Mouse (Mus musculus) CH12.LX (cell line): ENCODE data around the gene Chac1. TPM values are rescaled to one million over a fixed set of nuclear protein-coding genes. Genes with fewer than 3 reads are reported as not detected.

Source experiments
- DNase-seq: peaks from one replicate; pipeline ENCODE4 v3.0.0-alpha.2; 2013; ENCODE audit errors: extremely low read depth
- H3K27ac ChIP-seq: 2 replicates; pipeline ENCODE4 v1.5.1; 2012; ENCODE audit warnings: low read depth, mild to moderate bottlenecking, control low read depth, moderate library complexity; ENCODE audit not compliant: insufficient read depth
- H3K27me3 ChIP-seq: replicated peaks from 2 replicates; pipeline ENCODE3; 2012; ENCODE audit warnings: inconsistent platforms
- H3K36me3 ChIP-seq, 2 experiments: replicated peaks in 1 of 2; 2 replicates each; pipeline versions ENCODE3 to v1.6.1; 2012; ENCODE audit warnings: inconsistent platforms in 1 of 2, low read length in 1 of 2, mild to moderate bottlenecking in 1 of 2, mixed read lengths in 1 of 2, moderate library complexity in 1 of 2; ENCODE audit not compliant: control insufficient read depth in 1 of 2, insufficient read depth in 1 of 2
- H3K4me1 ChIP-seq, 2 experiments: 2 replicates each; pipeline ENCODE4 v1.6.1; 2012; ENCODE audit warnings: inconsistent platforms in 1 of 2, moderate library complexity in 1 of 2; ENCODE audit not compliant: insufficient read depth in 2 of 2, control insufficient read depth in 1 of 2
- H3K4me2 ChIP-seq: 2 replicates; pipeline ENCODE4 v1.6.1; 2012; ENCODE audit warnings: low read depth, mild to moderate bottlenecking, control low read depth; ENCODE audit not compliant: poor library complexity, insufficient read depth, severe bottlenecking
- H3K4me3 ChIP-seq, 3 experiments: fragments of 150-350 bp in 1 of 3; sonication (generic) in 1 of 3; replicated peaks in 1 of 3; 2 replicates each; pipeline versions ENCODE3 to v1.5.1; 2011 to 2012; ENCODE audit warnings: low read depth in 2 of 3, low read length in 2 of 3, mild to moderate bottlenecking in 2 of 3, moderate library complexity in 2 of 3, control low read depth in 1 of 3, improper control_type of control experiment in 1 of 3, inconsistent platforms in 1 of 3, mixed read lengths in 1 of 3; ENCODE audit not compliant: poor library complexity in 1 of 3
- H3K79me2 ChIP-seq: replicated peaks from 2 replicates; pipeline ENCODE4 v1.6.1; 2012; ENCODE audit warnings: mild to moderate bottlenecking, moderate library complexity; ENCODE audit not compliant: control insufficient read depth, poor library complexity, insufficient read depth, severe bottlenecking; ENCODE audit errors: extremely low read depth
- H3K9ac ChIP-seq: 2 replicates; pipeline ENCODE4 v1.6.1; 2012; ENCODE audit warnings: low read depth, mild to moderate bottlenecking, control low read depth, moderate library complexity; ENCODE audit not compliant: insufficient read depth
- H3K9me3 ChIP-seq: replicated peaks from 2 replicates; pipeline ENCODE3; 2012; ENCODE audit warnings: low read length, inconsistent platforms, mixed read lengths
- CHD1 ChIP-seq: IDR thresholded peaks from 2 replicates; pipeline ENCODE4 v1.6.1; 2012; ENCODE audit warnings: low read depth, low read length, improper control_type of control experiment, inconsistent platforms
- CTCF ChIP-seq, 2 experiments: IDR thresholded peaks in 1 of 2; conservative IDR thresholded peaks in 1 of 2; 2 replicates each; pipeline ENCODE4 v1.5.1; 2011 to 2012; ENCODE audit warnings: low read depth in 2 of 2, low read length in 2 of 2, improper control_type of control experiment in 1 of 2, inconsistent platforms in 1 of 2, mild to moderate bottlenecking in 1 of 2, moderate library complexity in 1 of 2
- ELF1 ChIP-seq: IDR thresholded peaks from 2 replicates; pipeline ENCODE4 v1.6.1; 2014; ENCODE audit warnings: low read depth, mild to moderate bottlenecking, inconsistent platforms, low read length, improper control_type of control experiment
- IRF4 ChIP-seq: IDR thresholded peaks from 2 replicates; pipeline ENCODE4 v1.6.1; 2014; ENCODE audit warnings: low read depth, mild to moderate bottlenecking, inconsistent platforms, low read length, improper control_type of control experiment
- JUN ChIP-seq: IDR thresholded peaks from 2 replicates; pipeline ENCODE4 v1.6.1; 2011; ENCODE audit warnings: low read depth, mild to moderate bottlenecking, low read length, improper control_type of control experiment, moderate library complexity; ENCODE audit not compliant: insufficient read depth
- JUND ChIP-seq: conservative IDR thresholded peaks from 2 replicates; pipeline ENCODE4 v1.6.1; 2011; ENCODE audit warnings: low read depth, low read length, improper control_type of control experiment
- MAFK ChIP-seq: IDR thresholded peaks from 2 replicates; pipeline ENCODE4 v1.6.1; 2011; ENCODE audit warnings: low read length, improper control_type of control experiment; ENCODE audit not compliant: insufficient replicate concordance
- MYC ChIP-seq: IDR thresholded peaks from 2 replicates; pipeline ENCODE4 v1.6.1; 2011; ENCODE audit warnings: low read depth, mild to moderate bottlenecking, improper control_type of control experiment, low read length
- NRF1 ChIP-seq: IDR thresholded peaks from 2 replicates; pipeline ENCODE4 v1.6.1; 2014; ENCODE audit warnings: low read depth, mild to moderate bottlenecking, inconsistent platforms, low read length, improper control_type of control experiment, moderate library complexity
- PAX5 ChIP-seq: IDR thresholded peaks from 2 replicates; pipeline ENCODE4 v1.6.1; 2012; ENCODE audit warnings: low read length, inconsistent platforms, mixed read lengths
- POLR2A ChIP-seq: IDR thresholded peaks from 2 replicates; pipeline ENCODE4 v1.6.1; 2011; ENCODE audit warnings: low read depth, mild to moderate bottlenecking, improper control_type of control experiment, low read length
- POLR2AphosphoS2 ChIP-seq: IDR thresholded peaks from 2 replicates; pipeline ENCODE4 v1.6.1; 2011; ENCODE audit warnings: low read depth, low read length, improper control_type of control experiment
- RAD21 ChIP-seq: IDR thresholded peaks from 2 replicates; pipeline ENCODE4 v1.6.1; 2011; ENCODE audit warnings: low read depth, mild to moderate bottlenecking, low read length, improper control_type of control experiment, moderate library complexity
- ZC3H11A ChIP-seq: IDR thresholded peaks from 2 replicates; pipeline ENCODE4 v1.6.1; 2012; ENCODE audit warnings: low read depth, mild to moderate bottlenecking, inconsistent platforms, low read length, improper control_type of control experiment
- ZMIZ1 ChIP-seq: IDR thresholded peaks from 2 replicates; pipeline ENCODE4 v1.6.1; 2012; ENCODE audit warnings: low read depth, mild to moderate bottlenecking, inconsistent platforms, low read length, improper control_type of control experiment
- dilution Hi-C: fragments of 300-500 bp; cut with MboI; formaldehyde crosslinking; loops from 2 replicates; pipeline ENCODE4 v1.14.3; 2020; ENCODE audit warnings: low sequenced_read_pairs; ENCODE audit not compliant: extremely low pct_unique_long_range_greater_than_20kb, extremely low pct_ligation_motif_present
- in situ Hi-C: fragments of 300-500 bp; cut with MboI; formaldehyde crosslinking; loops from 3 replicates; pipeline ENCODE4 v1.14.3; 2019; ENCODE audit warnings: low sequenced_read_pairs, low pct_ligation_motif_present, low pct_unique_long_range_greater_than_20kb, mixed read lengths
- polyA plus RNA-seq: library from polyadenylated mRNA; unstranded; fragments of >175 nt; gene quantifications from 2 replicates; pipeline ENCODE4 v1.2.1, GENCODE M21; 2012; ENCODE audit warnings: low read depth; ENCODE audit not compliant: insufficient read length
- total RNA-seq, 2 experiments: library from RNA; depleted of rRNA; stranded (reverse); fragments of 300-350 nt in 1 of 2; fragments of >200 nt in 1 of 2; gene quantifications; 2 replicates each; pipeline ENCODE4 v1.2.3; 2012 to 2014

The Chac1 gene
- total and polyA plus RNA-seq, 3 experiments: 33.4 to 95.6 (median 49.2) TPM

DNA sequence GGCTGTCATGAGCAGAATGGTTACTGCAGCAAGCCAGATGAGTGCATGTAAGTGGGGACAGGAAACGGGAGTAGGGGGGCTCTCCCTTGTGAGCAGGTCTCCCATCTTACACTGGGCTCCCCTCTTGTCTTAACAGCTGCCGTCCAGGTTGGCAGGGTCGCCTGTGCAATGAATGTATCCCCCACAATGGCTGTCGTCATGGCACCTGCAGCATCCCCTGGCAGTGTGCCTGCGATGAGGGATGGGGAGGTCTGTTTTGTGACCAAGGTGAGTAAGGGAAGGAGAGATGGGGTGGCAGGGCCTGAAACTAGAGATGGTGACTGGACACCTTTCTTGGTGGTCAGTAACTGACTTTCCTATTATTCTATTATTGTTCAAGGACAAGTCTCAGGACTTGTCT lies 22.5 kb upstream of the Chac1 start:
- H3K79me2 ChIP-seq: no peaks in the 10 kb centered on the region
- H3K4me3 ChIP-seq: no peak overlapping the region
- H3K27ac ChIP-seq: no peak overlapping the region
- peaks cover 75% of the 10 kb centered on the region for H3K27me3 ChIP-seq
- H3K9ac ChIP-seq: no peak overlapping the region
- dilution Hi-C loops (no loop called here), in situ Hi-C loops (no loop called here)
- H3K36me3 ChIP-seq: no peaks in the 10 kb centered on the region
- H3K9me3 ChIP-seq: no peaks in the 10 kb centered on the region
- TF ChIP-seq NRF1 (no peak), JUND (no peak), JUN (no peak), ELF1 (no peak), CTCF (conservative IDR thresholded peaks at IDR 0.05 in 1 of 2, IDR thresholded peaks at IDR 0.05 in 1 of 2; ENCODE audit: low read depth in 2 of 2, low read length in 2 of 2) (no peak), PAX5 (no peak), POLR2A (no peak), ZC3H11A (no peak), MYC (no peak), IRF4 (no peak), MAFK (no peak), RAD21 (no peak), CHD1 (no peak)
- H3K4me1 ChIP-seq: peaks cover 9 to 28% of the 10 kb centered on the region in 2 experiments
- DNase-seq: no peak
- no peak overlapping the region for H3K4me2 ChIP-seq

DNA sequence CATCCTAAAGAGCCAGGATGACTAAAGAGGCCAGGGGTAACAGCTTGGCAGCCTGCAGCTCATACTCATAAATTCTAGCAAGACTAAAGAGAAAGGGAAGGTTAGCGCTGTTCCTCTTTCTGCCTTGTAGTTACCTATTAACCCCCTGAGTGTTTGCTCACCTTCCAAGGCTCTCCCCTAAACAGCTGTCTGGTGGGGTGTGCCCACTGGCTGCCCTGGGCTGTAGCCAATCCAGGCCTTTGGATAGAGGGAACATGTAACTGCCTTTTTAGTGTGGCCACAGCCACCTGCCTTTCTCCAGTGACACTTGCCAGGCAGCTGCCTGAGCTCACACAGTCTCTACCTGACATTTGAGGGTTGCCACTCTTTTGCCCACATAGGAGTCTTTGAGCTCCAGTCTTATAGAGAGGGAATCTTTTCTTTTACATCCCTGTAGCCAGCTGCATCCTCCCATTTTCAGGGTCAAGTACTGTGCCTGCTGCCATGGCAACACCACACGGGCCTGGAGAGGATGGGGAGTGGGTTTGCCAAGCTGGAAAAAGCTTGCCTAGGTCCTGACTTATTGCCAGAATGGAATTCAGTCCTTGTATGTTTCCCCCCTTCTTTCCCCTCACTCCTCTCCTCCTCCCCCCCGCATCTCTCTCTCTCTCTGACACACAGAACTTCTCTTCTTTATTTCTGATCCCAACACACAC lies 21.8 kb upstream of the Chac1 start:
- no peak for TF ChIP-seq POLR2AphosphoS2
- TF ChIP-seq ZMIZ1: no peak
- TF ChIP-seq CHD1: no peak
- TF ChIP-seq, all 38 proteins: peak for 0
- no peak overlapping the region for H3K4me2 ChIP-seq
- DNase-seq: no peak
- in situ Hi-C loops (no loop called here), dilution Hi-C loops (no loop called here)
- H3K4me1 ChIP-seq: peaks cover 9 to 28% of the 10 kb centered on the region in 2 experiments
- H3K4me3 ChIP-seq: no peak overlapping the region
- no peak overlapping the region for H3K27ac ChIP-seq
- no peaks in the 10 kb centered on the region for H3K79me2 ChIP-seq
- no peaks in the 10 kb centered on the region for H3K9me3 ChIP-seq
- H3K36me3 ChIP-seq: no peaks in the 10 kb centered on the region
- H3K9ac ChIP-seq: no peak overlapping the region
- H3K27me3 ChIP-seq: peaks cover 76% of the 10 kb centered on the region
